Mouse (Mus musculus) heart, adult 2 months (tissue): ENCODE data around the gene Mvb12b.

Experiments
- CTCF ChIP-seq: fragments of 200-600 bp; IDR thresholded peaks from 2 replicates; pipeline ENCODE4 v1.8.1; 2022; ENCODE audit warnings: antibody characterized with exemption, mild to moderate bottlenecking, moderate library complexity
- EP300 ChIP-seq: fragments of 200-500 bp; IDR thresholded peaks from 2 replicates; pipeline ENCODE4 v1.6.1; 2011; ENCODE audit warnings: low read depth, low read length, control low read depth; ENCODE audit not compliant: insufficient read depth
- POLR2A ChIP-seq: fragments of 200-500 bp; IDR thresholded peaks from 2 replicates; pipeline ENCODE4 v1.6.1; 2011; ENCODE audit warnings: mild to moderate bottlenecking, low read depth, low read length, control low read depth; ENCODE audit not compliant: insufficient read depth

GRCm38 (mm10) chr2:33824935-33825514 lies 62.7 kb downstream of the Mvb12b start:
- TF ChIP-seq CTCF (no peak), EP300 (no peak), POLR2A (no peak)
